Mouse (Mus musculus): ENCODE results near the gene Tgfbr3. TPM values are rescaled to one million over a fixed set of nuclear protein-coding genes. Genes with fewer than 3 reads are reported as not detected.
"Not testable (repeated sequence)": the region's sequence is repeated elsewhere in the genome, so short reads cannot be mapped to it uniquely, and the experiment has no call there.

Tgfbr3 gene
- polyA plus RNA-seq, 1 experiment from 2014 or later, result 14.9 TPM

DNA sequence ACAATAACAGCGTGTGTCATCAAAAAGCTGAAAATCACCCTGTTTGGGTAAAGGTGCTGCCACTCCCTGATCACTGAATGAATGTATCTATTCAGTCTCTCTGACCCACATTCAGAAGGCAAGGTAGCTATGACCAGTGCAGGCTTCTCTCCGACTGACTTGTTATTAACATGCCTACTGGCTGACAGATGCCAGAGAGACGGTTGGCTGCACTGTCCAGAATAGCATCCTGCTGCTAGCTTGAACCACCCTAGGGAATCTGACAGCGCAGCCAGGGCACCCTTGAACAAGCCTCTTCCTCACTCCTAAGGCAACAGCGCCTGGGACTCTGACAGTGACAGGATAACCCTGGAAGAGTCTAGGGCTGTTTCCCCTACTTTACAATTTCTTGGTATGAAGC, 53.4 kb downstream of the Tgfbr3 start:
- Histone ChIP-seq H3K4me3 (ENCODE audit: low read length) (no peak overlapping the region), H3K9me3 (ENCODE audit: control insufficient read depth, low read length) (no peaks in the 10 kb centered on the region), H3K4me2 (ENCODE audit: low read depth, low read length) (no peak overlapping the region), H3K9ac (ENCODE audit: low read depth, low read length) (no peak overlapping the region), H3K27ac (ENCODE audit: low read length) (no peak overlapping the region), H3K4me1 (ENCODE audit: control insufficient read depth, insufficient read depth, low read length) (peaks cover 55% of the 10 kb centered on the region), H3K27me3 (replicated peaks; ENCODE audit: control insufficient read depth, insufficient read depth, low read length) (no peaks in the 10 kb centered on the region), H3K36me3 (ENCODE audit: control insufficient read depth, insufficient read depth, low read length) (no peaks in the 10 kb centered on the region)
- ATAC-seq, result no peak
- 73% methylated on average over 5 of the region's 5 CpGs for WGBS

DNA sequence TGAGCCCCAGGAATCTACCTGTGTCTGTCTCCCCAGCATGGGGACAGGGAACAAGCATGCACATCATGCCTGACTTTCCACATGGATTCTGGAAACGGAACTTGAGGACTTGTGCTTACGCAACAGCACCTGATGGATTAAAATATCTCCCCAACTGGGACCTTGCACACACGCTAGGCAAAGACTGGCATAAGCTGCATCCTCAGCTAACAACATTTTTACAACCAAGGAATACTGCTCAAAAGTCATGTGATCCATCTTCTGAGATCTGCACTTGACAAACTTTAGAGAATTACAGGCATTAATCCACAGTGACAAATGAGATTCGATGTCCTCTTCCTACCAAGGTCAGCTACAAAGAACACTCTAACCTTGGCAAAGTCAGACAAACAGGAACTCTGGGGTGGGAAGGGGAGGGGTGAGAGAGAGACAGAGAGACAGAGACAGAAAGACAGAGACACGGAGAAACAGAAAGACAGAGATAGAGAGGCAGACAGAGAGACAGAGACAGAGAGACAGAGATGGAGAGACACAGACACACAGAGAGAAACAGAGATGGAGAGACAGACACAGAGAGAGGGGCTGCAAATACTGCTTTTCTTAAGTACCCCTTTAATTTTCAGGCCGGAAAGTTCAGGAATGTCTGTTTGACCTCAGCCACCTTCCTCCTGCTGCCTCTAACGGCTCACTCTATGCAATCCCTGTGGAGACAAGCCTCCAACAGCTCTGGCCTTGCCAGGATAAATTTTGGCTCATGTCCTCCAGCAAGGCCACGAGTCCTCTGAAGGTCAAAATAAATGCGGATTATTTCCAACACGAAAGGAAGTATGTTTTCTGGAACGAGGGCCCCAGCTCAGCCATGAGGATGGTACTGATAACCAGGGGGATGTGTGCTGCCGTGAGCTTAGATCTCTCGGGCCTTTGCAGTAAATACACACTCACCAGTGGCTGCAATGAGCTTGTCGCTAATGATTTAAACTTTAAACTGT, 55.8 kb downstream of the Tgfbr3 start:
- no peaks in the 10 kb centered on the region for H3K9me3 ChIP-seq (ENCODE audit: control insufficient read depth, low read length)
- no peak for ATAC-seq
- WGBS, result 45% methylated on average over 14 of the region's 14 CpGs

DNA sequence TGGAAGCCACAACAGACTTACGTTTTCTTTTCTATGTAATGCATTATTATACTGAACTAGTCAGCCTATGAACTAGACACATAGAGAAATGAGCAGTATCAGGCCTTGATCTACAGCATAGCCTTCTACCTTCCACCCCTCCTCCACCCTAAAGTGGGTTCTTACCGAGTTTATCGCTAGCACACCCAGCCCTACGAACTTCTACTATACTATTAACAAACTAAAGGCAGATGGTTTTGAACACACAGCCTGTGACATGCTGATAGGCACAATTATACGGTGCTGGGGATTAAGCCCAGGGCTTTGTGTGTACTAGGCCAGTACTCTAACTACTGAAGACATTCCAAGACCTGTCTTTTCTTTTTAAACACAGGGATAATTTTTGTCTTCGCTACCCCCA, 59.2 kb downstream of the Tgfbr3 start:
- Histone ChIP-seq H3K36me3 (ENCODE audit: control insufficient read depth, insufficient read depth, low read length) (no peaks in the 10 kb centered on the region), H3K9me3 (ENCODE audit: control insufficient read depth, low read length) (no peaks in the 10 kb centered on the region), H3K4me2 (ENCODE audit: low read depth, low read length) (no peak overlapping the region), H3K27me3 (replicated peaks; ENCODE audit: control insufficient read depth, insufficient read depth, low read length) (no peaks in the 10 kb centered on the region), H3K27ac (ENCODE audit: low read length) (no peak overlapping the region), H3K4me1 (ENCODE audit: control insufficient read depth, insufficient read depth, low read length) (peaks cover 31% of the 10 kb centered on the region), H3K9ac (ENCODE audit: low read depth, low read length) (no peak overlapping the region), H3K4me3 (ENCODE audit: low read length) (no peak overlapping the region)
- ATAC-seq, result no peak
- WGBS, result 72% methylated on average over 6 of the region's 6 CpGs

More for the DNA sequence above, 55.8 kb downstream of the Tgfbr3 start:
- Histone ChIP-seq H3K4me2 (ENCODE audit: low read depth, low read length) (no peak overlapping the region), H3K27ac (ENCODE audit: low read length) (0 out of 2 replicates have a peak overlapping the region, but pooled peaks have one; percentile 15), H3K36me3 (ENCODE audit: control insufficient read depth, insufficient read depth, low read length) (no peaks in the 10 kb centered on the region), H3K4me3 (ENCODE audit: low read length) (no peak overlapping the region), H3K4me1 (ENCODE audit: control insufficient read depth, insufficient read depth, low read length) (peaks cover 56% of the 10 kb centered on the region), H3K9ac (ENCODE audit: low read depth, low read length) (no peak overlapping the region), H3K27me3 (replicated peaks; ENCODE audit: control insufficient read depth, insufficient read depth, low read length) (no peaks in the 10 kb centered on the region)

DNA sequence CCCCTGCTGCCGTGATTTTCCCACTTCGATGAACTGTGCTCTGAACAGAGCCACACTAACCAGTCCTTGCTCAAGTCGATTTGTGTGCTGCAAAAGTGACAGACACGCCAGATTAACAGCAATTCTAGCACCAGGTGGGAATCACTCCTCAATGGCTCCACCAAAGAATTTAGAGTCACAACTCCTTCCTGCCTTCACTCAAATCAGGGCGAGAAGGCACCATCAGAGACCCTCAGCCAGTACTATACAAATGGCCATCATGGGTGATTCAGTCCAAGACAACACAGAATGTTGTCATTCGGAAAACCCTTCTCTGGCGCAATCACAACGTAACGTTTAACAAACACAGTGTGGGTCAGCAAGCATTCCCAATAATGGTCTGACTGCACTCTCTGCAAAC, 60.4 kb downstream of the Tgfbr3 start:
- H3K4me3 ChIP-seq (ENCODE audit: low read length), result no peak overlapping the region
- H3K9ac ChIP-seq (ENCODE audit: low read depth, low read length), result no peak overlapping the region
- H3K9me3 ChIP-seq (ENCODE audit: control insufficient read depth, low read length), result no peaks in the 10 kb centered on the region
- H3K4me2 ChIP-seq (ENCODE audit: low read depth, low read length), result no peak overlapping the region
- H3K4me1 ChIP-seq (ENCODE audit: control insufficient read depth, insufficient read depth, low read length), result peaks cover 23% of the 10 kb centered on the region
- ATAC-seq, result no peak
- WGBS, result 74% methylated on average over 9 of the region's 9 CpGs
- no peak overlapping the region for H3K27ac ChIP-seq (ENCODE audit: low read length)
- no peaks in the 10 kb centered on the region for H3K27me3 ChIP-seq (replicated peaks; ENCODE audit: control insufficient read depth, insufficient read depth, low read length)
- no peaks in the 10 kb centered on the region for H3K36me3 ChIP-seq (ENCODE audit: control insufficient read depth, insufficient read depth, low read length)

DNA sequence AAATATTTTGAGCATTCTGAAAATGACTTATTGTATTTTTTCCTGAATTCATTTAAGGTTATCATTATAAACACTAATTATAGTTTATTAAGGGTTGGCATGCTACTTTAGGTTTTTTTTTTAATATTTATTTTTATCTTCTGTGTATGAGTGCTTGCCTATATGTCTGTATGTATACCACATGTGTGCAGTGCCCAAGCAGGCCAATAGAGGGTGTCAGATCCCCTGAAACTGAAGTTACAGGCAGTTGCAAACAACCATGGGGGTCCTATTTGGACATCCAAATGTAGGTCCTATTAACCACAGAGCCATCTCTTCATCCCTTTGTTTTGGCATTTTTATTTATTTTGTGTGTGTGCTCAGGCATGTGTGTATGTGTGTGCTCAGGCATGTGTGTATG, 61.8 kb downstream of the Tgfbr3 start:
- ATAC-seq, result no peak
- Histone ChIP-seq H3K27ac (ENCODE audit: low read length) (no peak overlapping the region), H3K36me3 (ENCODE audit: control insufficient read depth, insufficient read depth, low read length) (no peaks in the 10 kb centered on the region), H3K9ac (ENCODE audit: low read depth, low read length) (no peak overlapping the region), H3K4me1 (ENCODE audit: control insufficient read depth, insufficient read depth, low read length) (peaks cover 15% of the 10 kb centered on the region; the same call in 1 of the 2 replicates), H3K27me3 (replicated peaks; ENCODE audit: control insufficient read depth, insufficient read depth, low read length) (no peaks in the 10 kb centered on the region), H3K9me3 (ENCODE audit: control insufficient read depth, low read length) (no peaks in the 10 kb centered on the region), H3K4me3 (ENCODE audit: low read length) (no peak overlapping the region), H3K4me2 (ENCODE audit: low read depth, low read length) (no peak overlapping the region)

DNA sequence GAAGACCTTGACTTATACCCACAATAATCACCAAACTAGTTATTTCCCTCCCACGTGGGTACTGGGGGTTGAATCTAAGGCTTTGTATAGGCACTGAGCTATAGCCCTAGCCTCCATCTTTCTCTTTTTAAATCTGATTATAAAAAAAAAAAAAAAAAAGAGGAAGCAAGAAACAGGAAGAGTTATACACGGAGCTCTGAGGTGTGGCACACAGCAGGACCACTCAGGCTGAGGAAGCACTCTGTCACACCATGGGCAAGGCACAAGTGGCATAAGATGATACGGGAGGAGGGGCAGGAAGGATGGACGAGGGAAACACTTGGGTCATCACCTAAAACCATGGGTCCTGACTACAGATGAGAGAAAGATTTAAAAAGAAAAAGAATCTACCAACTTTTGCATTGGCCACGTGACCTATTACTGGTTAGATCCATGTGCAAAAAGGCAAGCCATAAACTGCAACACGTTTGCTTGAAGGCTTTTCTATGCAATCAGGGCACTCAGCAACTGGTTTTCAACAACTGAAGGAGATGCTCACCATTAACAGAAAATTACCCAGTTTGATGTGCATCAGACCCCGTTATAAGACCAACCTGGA, 64.5 kb downstream of the Tgfbr3 start:
- H3K27ac ChIP-seq (ENCODE audit: low read length), result no peak overlapping the region
- H3K27me3 ChIP-seq (replicated peaks; ENCODE audit: control insufficient read depth, insufficient read depth, low read length), result no peaks in the 10 kb centered on the region
- no peak overlapping the region for H3K4me2 ChIP-seq (ENCODE audit: low read depth, low read length)
- no peak for ATAC-seq
- H3K4me3 ChIP-seq (ENCODE audit: low read length), result no peak overlapping the region
- H3K9ac ChIP-seq (ENCODE audit: low read depth, low read length), result no peak overlapping the region
- 77% methylated on average over 7 of the region's 7 CpGs for WGBS
- H3K9me3 ChIP-seq (ENCODE audit: control insufficient read depth, low read length), result no peaks in the 10 kb centered on the region
- peaks cover 23% of the 10 kb centered on the region for H3K4me1 ChIP-seq (ENCODE audit: control insufficient read depth, insufficient read depth, low read length)
- no peaks in the 10 kb centered on the region for H3K36me3 ChIP-seq (ENCODE audit: control insufficient read depth, insufficient read depth, low read length)

DNA sequence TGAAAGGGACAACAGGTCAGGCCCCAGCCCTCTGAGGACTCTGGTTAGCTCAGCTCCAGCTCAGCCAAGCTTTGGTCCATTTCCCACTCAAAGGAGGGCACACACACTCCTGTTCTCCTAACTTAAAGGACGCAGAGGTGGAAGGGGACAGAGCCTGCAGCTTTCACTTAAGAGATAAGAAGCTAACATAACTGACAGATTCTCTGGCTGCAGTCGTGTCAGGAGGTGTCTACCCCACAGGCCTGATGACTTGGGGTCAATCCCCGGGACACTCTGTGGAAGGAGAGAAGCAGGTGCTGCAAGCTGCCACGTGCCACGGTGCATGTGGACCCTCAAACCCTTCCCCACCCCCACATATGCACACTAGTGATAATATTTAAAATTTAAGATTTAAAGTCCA, 65.3 kb downstream of the Tgfbr3 start:
- Histone ChIP-seq H3K9ac (ENCODE audit: low read depth, low read length) (no peak overlapping the region), H3K9me3 (ENCODE audit: control insufficient read depth, low read length) (no peaks in the 10 kb centered on the region), H3K4me3 (ENCODE audit: low read length) (no peak overlapping the region), H3K4me2 (ENCODE audit: low read depth, low read length) (no peak overlapping the region), H3K36me3 (ENCODE audit: control insufficient read depth, insufficient read depth, low read length) (no peaks in the 10 kb centered on the region), H3K4me1 (ENCODE audit: control insufficient read depth, insufficient read depth, low read length) (peaks cover 23% of the 10 kb centered on the region), H3K27ac (ENCODE audit: low read length) (no peak overlapping the region), H3K27me3 (replicated peaks; ENCODE audit: control insufficient read depth, insufficient read depth, low read length) (no peaks in the 10 kb centered on the region)
- 53% methylated on average over 5 of the region's 5 CpGs for WGBS
- ATAC-seq, result no peak

DNA sequence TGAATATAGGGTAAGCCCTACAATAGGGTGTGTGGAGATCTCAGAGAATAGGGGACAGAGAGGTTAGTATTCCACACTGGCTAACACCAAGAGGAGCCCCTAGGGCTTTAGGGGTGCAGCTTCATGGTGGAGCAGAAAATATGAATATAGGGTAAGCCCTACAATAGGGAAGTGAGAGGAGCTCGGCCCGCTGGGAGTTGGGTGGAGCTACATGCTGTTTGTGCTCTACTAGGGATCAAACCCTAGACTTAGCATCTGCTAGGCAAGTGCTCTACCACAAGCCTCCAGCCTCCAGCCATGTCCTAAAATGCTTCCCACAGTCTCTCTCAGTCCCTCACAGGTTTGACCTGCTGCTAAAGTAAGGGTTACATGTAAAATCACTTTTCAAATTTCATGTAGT, 65.9 kb downstream of the Tgfbr3 start:
- not testable (repeated sequence) for H3K27ac ChIP-seq (ENCODE audit: low read length); ATAC-seq

DNA sequence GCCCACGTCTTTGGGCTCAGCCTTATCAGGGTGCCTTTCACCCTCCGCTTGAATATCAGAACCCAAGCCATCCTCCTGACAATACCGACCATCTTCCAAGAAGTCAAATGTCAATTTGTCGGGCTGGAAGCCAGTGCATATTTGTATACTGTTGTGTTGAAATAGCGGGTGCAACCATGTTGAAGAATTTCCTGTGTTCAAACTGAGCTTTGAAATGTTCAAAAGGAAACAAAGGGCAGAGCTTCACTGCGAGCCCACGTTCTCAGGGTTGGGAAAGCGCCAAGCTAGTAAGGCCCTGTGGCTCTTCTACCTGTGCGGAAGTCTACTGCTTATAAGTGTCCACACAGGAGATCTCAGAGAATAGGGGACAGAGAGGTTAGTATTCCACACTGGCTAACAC, 66.4 kb downstream of the Tgfbr3 start:
- Histone ChIP-seq H3K4me3 (ENCODE audit: low read length) (no peak overlapping the region), H3K4me1 (ENCODE audit: control insufficient read depth, insufficient read depth, low read length) (peaks cover 20% of the 10 kb centered on the region), H3K9me3 (ENCODE audit: control insufficient read depth, low read length) (no peaks in the 10 kb centered on the region), H3K27ac (ENCODE audit: low read length) (no peak overlapping the region), H3K4me2 (ENCODE audit: low read depth, low read length) (no peak overlapping the region), H3K36me3 (ENCODE audit: control insufficient read depth, insufficient read depth, low read length) (no peaks in the 10 kb centered on the region), H3K27me3 (replicated peaks; ENCODE audit: control insufficient read depth, insufficient read depth, low read length) (no peaks in the 10 kb centered on the region), H3K9ac (ENCODE audit: low read depth, low read length) (no peak overlapping the region)
- ATAC-seq, result no peak
- WGBS, result 77% methylated on average over 9 of the region's 9 CpGs

More for the DNA sequence above, 65.9 kb downstream of the Tgfbr3 start:
- 82% methylated on average over 2 of the region's 2 CpGs for WGBS
- H3K4me2 ChIP-seq (ENCODE audit: low read depth, low read length); H3K36me3 ChIP-seq (ENCODE audit: control insufficient read depth, insufficient read depth, low read length); H3K27me3 ChIP-seq (replicated peaks; ENCODE audit: control insufficient read depth, insufficient read depth, low read length); H3K9me3 ChIP-seq (ENCODE audit: control insufficient read depth, low read length); H3K9ac ChIP-seq (ENCODE audit: low read depth, low read length); H3K4me3 ChIP-seq (ENCODE audit: low read length): not testable (repeated sequence)
- H3K4me1 ChIP-seq (ENCODE audit: control insufficient read depth, insufficient read depth, low read length), result peaks cover 20% of the 10 kb centered on the region
